Mouse (Mus musculus) kidney, postnatal 0 days (tissue): Measurements from ENCODE around the gene Tmem204. TPM values are rescaled to one million over a fixed set of nuclear protein-coding genes. Genes with fewer than 3 reads are reported as not detected.
A peak's percentile ranks its signal among the peaks of the same experiment; 100 is the strongest.

Experiments
- ATAC-seq: fragments of 200-750 bp; cut with Nextera tagmentation; replicated peaks from 2 replicates; pipeline ENCODE4 v1.8.0; 2017; ENCODE audit warnings: low read depth, moderate number of reproducible peaks, moderate TSS enrichment, moderate library complexity; ENCODE audit not compliant: low FRiP score
- DNase-seq: peaks from one replicate; pipeline ENCODE4 v3.0.0-alpha.2; 2016; ENCODE audit warnings: low spot score
- H3K27ac ChIP-seq: fragments of 300-500 bp; sonication (generic); 2 replicates; pipeline ENCODE4 v1.5.1; 2014; ENCODE audit warnings: mild to moderate bottlenecking
- H3K27me3 ChIP-seq: fragments of 300-500 bp; sonication (generic); 2 replicates; pipeline ENCODE4 v1.6.1; 2014; ENCODE audit warnings: low read length, mixed read lengths; ENCODE audit not compliant: insufficient read depth
- H3K36me3 ChIP-seq: fragments of 300-500 bp; sonication (generic); 2 replicates; pipeline ENCODE4 v1.6.1; 2014; ENCODE audit warnings: low read length, mixed read lengths; ENCODE audit not compliant: insufficient read depth
- H3K4me1 ChIP-seq: fragments of 300-500 bp; sonication (generic); replicated peaks from 2 replicates; pipeline ENCODE4 v1.6.1; 2014; ENCODE audit warnings: antibody characterized with exemption, low read length, mixed read lengths; ENCODE audit not compliant: insufficient read depth
- H3K4me2 ChIP-seq: fragments of 300-500 bp; sonication (generic); 2 replicates; pipeline ENCODE4 v1.6.1; 2014; ENCODE audit warnings: mild to moderate bottlenecking, low read length, moderate library complexity, mixed read lengths
- H3K4me3 ChIP-seq: fragments of 300-500 bp; sonication (generic); replicated peaks from 2 replicates; pipeline ENCODE4 v1.5.1; 2014; ENCODE audit warnings: low read depth, low read length
- H3K9ac ChIP-seq: fragments of 300-500 bp; sonication (generic); 2 replicates; pipeline ENCODE4 v1.6.1; 2014; ENCODE audit warnings: low read depth, low read length
- H3K9me3 ChIP-seq: fragments of 300-500 bp; sonication (generic); replicated peaks from 2 replicates; pipeline ENCODE4 v1.6.1; 2016; ENCODE audit warnings: low read length, inconsistent platforms, mixed read lengths
- CTCF ChIP-seq: IDR thresholded peaks from 2 replicates; pipeline ENCODE4 v1.5.1; 2016; ENCODE audit warnings: antibody characterized with exemption, low read depth, mild to moderate bottlenecking, moderate library complexity
- WGBS: fragments of 180-500 bp; shearing (Covaris S2); extraction: QIAGEN DNeasy Blood & Tissue Kit; methylation state at CpG from one replicate; pipeline ENCODE4 v1.1.7; 2014; 5-methylcytosine and 5-hydroxymethylcytosine counted together
- polyA plus RNA-seq: library from polyadenylated mRNA; unstranded; fragments of >200 nt; fragmentation: Nextera tagmentation; extraction: Ambion mirVana; gene quantifications from 2 replicates; pipeline ENCODE4 v1.2.1, GENCODE M21; 2015

Gene Tmem204
- polyA plus RNA-seq, 1 experiment from 2014 or later: 59.9 TPM

GRCm38 (mm10) chr17:25089158-25089557 lies 5.8 kb upstream of the Tmem204 start:
- TF ChIP-seq CTCF: no peak
- peaks cover 22% of the 10 kb centered on the region; the same call in 1 of the 2 replicates for H3K36me3 ChIP-seq
- 92% methylated on average over 10 of the region's 10 CpGs for WGBS
- no peak overlapping the region for H3K27ac ChIP-seq
- no peak overlapping the region for H3K4me3 ChIP-seq
- DNase-seq (no peak), ATAC-seq (no peak)
- H3K4me2 ChIP-seq: no peak overlapping the region
- H3K9ac ChIP-seq: no peak overlapping the region
- H3K4me1 ChIP-seq: peaks cover under 1% of the 10 kb centered on the region; the same call in 1 of the 2 replicates
- no peaks in the 10 kb centered on the region for H3K27me3 ChIP-seq
- no peaks in the 10 kb centered on the region for H3K9me3 ChIP-seq

GRCm38 (mm10) chr17:25086724-25087123 lies 3.3 kb upstream of the Tmem204 start:
- 0 out of 2 replicates have a peak, but pooled peaks cover 12% of the 10 kb centered on the region for H3K36me3 ChIP-seq
- H3K4me3 ChIP-seq: no peak overlapping the region
- TF ChIP-seq CTCF: no peak
- ATAC-seq (no peak), DNase-seq (no peak)
- peaks cover 10% of the 10 kb centered on the region; the same call in 1 of the 2 replicates for H3K4me1 ChIP-seq
- H3K9ac ChIP-seq: no peak overlapping the region
- no peak overlapping the region for H3K4me2 ChIP-seq
- no peaks in the 10 kb centered on the region for H3K27me3 ChIP-seq
- H3K27ac ChIP-seq: no peak overlapping the region
- WGBS: 90% methylated on average over 7 of the region's 7 CpGs
- no peaks in the 10 kb centered on the region for H3K9me3 ChIP-seq

GRCm38 (mm10) chr17:25084835-25085385 lies 1.5 kb upstream of the Tmem204 start:
- H3K9me3 ChIP-seq: no peaks in the 10 kb centered on the region
- TF ChIP-seq CTCF: peak; percentile 24; the same call in 1 of the 2 replicates
- peak overlapping the region; percentile 94 for H3K27ac ChIP-seq
- 0 out of 2 replicates have a peak, but pooled peaks cover 7% of the 10 kb centered on the region for H3K36me3 ChIP-seq
- no peak overlapping the region for H3K4me2 ChIP-seq
- H3K4me3 ChIP-seq: no peak overlapping the region
- H3K27me3 ChIP-seq: no peaks in the 10 kb centered on the region
- 52% methylated on average over 13 of the region's 13 CpGs for WGBS
- no peak overlapping the region for H3K9ac ChIP-seq
- no peak for ATAC-seq
- H3K4me1 ChIP-seq: peaks cover 10% of the 10 kb centered on the region; the same call in 1 of the 2 replicates
- DNase-seq: no peak

GRCm38 (mm10) chr17:25082887-25083286 lies 504 bp downstream of the Tmem204 start:
- no peak for TF ChIP-seq CTCF
- Histone ChIP-seq H3K36me3 (0 out of 2 replicates have a peak, but pooled peaks cover 1% of the 10 kb centered on the region), H3K27me3 (no peaks in the 10 kb centered on the region), H3K4me2 (peak overlapping the region; percentile 6; the same call in 1 of the 2 replicates), H3K4me1 (peaks cover 14% of the 10 kb centered on the region; the same call in 1 of the 2 replicates), H3K9me3 (no peaks in the 10 kb centered on the region), H3K9ac (no peak overlapping the region), H3K27ac (peak overlapping the region; percentile 94), H3K4me3 (no peak overlapping the region)
- ATAC-seq (no peak), DNase-seq (no peak)
- 24% methylated on average over 3 of the region's 3 CpGs for WGBS

- Histone ChIP-seq H3K9me3 (no peaks in the 10 kb centered on the region), H3K4me3 (no peak overlapping the region), H3K4me1 (peaks cover 17% of the 10 kb centered on the region; the same call in 1 of the 2 replicates), H3K9ac (no peak overlapping the region), H3K27me3 (no peaks in the 10 kb centered on the region), H3K36me3 (no peaks in the 10 kb centered on the region), H3K27ac (peak overlapping the region; percentile 94), H3K4me2 (peak overlapping the region; percentile 63; the same call in 1 of the 2 replicates)
- no peak for ATAC-seq
- peak; percentile 81 for DNase-seq
- peak; percentile 36; the same call in 1 of the 2 replicates for TF ChIP-seq CTCF
- WGBS: 40% methylated on average over 14 of the region's 14 CpGs
Observed at GRCm38 (mm10) chr17:25082081-25082847, 1.1 kb downstream of the Tmem204 start.

GRCm38 (mm10) chr17:25080960-25081381 lies 2.4 kb downstream of the Tmem204 start:
- peak; percentile 87 for DNase-seq
- 56% methylated on average over 11 of the region's 11 CpGs for WGBS
- Histone ChIP-seq H3K4me3 (peak overlapping the region; percentile 42), H3K36me3 (no peaks in the 10 kb centered on the region), H3K27ac (peak overlapping the region; percentile 94), H3K4me1 (peaks cover 17% of the 10 kb centered on the region; the same call in 1 of the 2 replicates), H3K9me3 (no peaks in the 10 kb centered on the region), H3K4me2 (peak overlapping the region; percentile 63), H3K9ac (peak overlapping the region; percentile 65), H3K27me3 (no peaks in the 10 kb centered on the region)
- no peak for TF ChIP-seq CTCF
- no peak for ATAC-seq
